Mouse (Mus musculus): ENCODE data around the gene Dnttip1. TPM values are rescaled to one million over a fixed set of nuclear protein-coding genes. Genes with fewer than 3 reads are reported as not detected.

Gene Dnttip1
- polyA plus RNA-seq, 1 experiment = 35.5 TPM

DNA sequence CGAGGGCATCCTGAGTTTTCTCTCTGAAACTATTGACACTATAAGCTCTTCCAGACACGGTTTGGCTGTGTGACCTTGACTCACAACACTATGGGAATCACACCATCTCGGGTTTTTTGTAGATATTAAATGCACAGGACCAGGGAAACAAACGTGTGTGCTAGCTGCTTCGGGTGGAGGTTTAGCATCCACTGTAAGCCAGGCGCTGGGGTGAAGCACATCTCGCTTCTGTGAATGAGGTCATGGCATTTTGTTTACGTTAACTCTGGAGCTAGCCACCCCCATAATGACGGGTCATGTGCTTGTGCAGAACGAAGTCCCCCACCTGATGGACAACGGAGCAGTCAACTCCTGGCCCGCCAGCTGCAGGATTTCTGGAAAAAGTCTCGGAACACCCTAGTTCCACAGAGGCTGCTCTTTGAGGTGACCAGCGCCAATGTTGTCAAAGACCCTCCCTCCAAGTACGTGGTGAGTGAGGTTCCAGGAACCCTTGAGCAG lies 40.7 kb downstream of the Dnttip1 start:
- Histone ChIP-seq H3K27ac (ENCODE audit: insufficient read depth, low read length) (peak overlapping the region; percentile 95), H3K4me1 (ENCODE audit: control insufficient read depth, insufficient read depth, low read length) (no peaks in the 10 kb centered on the region), H3K4me3 (ENCODE audit: insufficient read depth, low read length) (peak overlapping the region; percentile 74)
- TF ChIP-seq CTCF (IDR thresholded peaks at IDR 0.05; ENCODE audit: extremely low read depth, insufficient read depth, low read length) = no peak
- no peak for TF ChIP-seq POLR2A (IDR thresholded peaks at IDR 0.05; ENCODE audit: extremely low read depth, insufficient read depth, low read length)

DNA sequence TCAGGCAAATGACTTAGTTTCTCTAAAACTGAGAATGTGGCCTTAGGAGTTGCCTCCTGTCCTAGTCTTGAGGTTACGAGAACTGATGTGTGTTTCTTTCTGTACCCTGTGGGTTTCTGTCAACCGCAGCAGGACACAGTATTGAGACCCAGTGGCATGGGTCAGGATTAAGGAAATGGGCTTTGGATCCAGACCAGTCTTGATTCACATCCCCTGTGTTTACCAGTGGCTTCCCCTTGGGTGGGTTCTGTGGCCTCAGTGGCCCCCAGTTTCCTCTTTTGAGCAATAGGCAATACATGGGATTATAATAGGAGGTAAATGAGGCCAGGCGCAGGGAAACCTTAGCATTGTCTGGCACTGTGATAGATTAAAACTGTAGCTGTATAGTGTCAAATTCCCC lies 41.2 kb downstream of the Dnttip1 start:
- Histone ChIP-seq H3K4me3 (ENCODE audit: insufficient read depth, low read length) (peak overlapping the region; percentile 74; the same call in 1 of the 2 replicates), H3K4me1 (ENCODE audit: control insufficient read depth, insufficient read depth, low read length) (no peaks in the 10 kb centered on the region), H3K27ac (ENCODE audit: insufficient read depth, low read length) (0 out of 2 replicates have a peak overlapping the region, but pooled peaks have one; percentile 5)
- TF ChIP-seq POLR2A (IDR thresholded peaks at IDR 0.05; ENCODE audit: extremely low read depth, insufficient read depth, low read length) (no peak), CTCF (IDR thresholded peaks at IDR 0.05; ENCODE audit: extremely low read depth, insufficient read depth, low read length) (no peak)

DNA sequence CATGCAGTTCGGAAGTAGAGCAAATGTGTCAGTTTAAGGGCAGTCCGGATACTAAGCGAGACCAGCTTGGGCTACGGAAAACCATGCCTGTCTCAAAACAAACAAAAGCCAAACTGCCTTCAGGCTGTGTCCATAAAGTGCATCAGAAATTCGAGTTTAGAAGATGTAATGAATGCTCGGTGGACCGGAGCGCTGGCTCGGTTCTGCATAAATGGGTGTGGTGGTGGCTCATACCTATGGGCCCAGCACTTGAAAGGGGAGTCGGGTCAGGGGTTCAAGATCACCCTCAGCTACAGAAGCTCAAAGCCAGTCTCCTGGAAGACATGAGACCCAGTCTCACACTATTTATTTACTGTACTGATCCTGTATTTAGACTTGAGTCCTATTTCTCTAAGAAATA lies 42.0 kb downstream of the Dnttip1 start:
- TF ChIP-seq CTCF (IDR thresholded peaks at IDR 0.05; ENCODE audit: extremely low read depth, insufficient read depth, low read length) = no peak
- no peak for TF ChIP-seq POLR2A (IDR thresholded peaks at IDR 0.05; ENCODE audit: extremely low read depth, insufficient read depth, low read length)
- Histone ChIP-seq H3K27ac (ENCODE audit: insufficient read depth, low read length) (no peak overlapping the region), H3K4me1 (ENCODE audit: control insufficient read depth, insufficient read depth, low read length) (no peaks in the 10 kb centered on the region), H3K4me3 (ENCODE audit: insufficient read depth, low read length) (peak overlapping the region; percentile 3; the same call in 1 of the 2 replicates)

DNA sequence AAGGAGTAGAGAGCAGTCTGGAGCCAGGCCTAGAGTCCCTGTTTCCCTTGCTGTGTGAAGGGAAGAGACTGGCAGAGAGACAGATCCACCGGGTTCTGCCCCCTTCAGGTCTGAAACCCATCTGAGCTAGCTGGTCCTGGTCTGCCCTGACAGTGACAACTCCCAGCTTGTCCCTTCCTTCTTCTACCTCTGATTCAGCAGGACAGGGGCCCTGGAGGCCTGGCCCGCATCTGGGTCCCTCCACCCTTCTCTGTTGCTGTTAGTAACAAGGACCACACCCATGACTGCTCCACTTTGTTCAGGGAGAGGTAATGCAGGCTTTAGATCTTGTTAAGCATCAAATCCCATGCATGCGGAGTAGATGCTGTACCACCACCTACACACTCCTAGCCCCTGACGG lies 42.6 kb downstream of the Dnttip1 start:
- Histone ChIP-seq H3K4me3 (ENCODE audit: insufficient read depth, low read length) (no peak overlapping the region; the same call in 1 of the 2 replicates), H3K4me1 (ENCODE audit: control insufficient read depth, insufficient read depth, low read length) (no peaks in the 10 kb centered on the region), H3K27ac (ENCODE audit: insufficient read depth, low read length) (no peak overlapping the region)
- TF ChIP-seq POLR2A (IDR thresholded peaks at IDR 0.05; ENCODE audit: extremely low read depth, insufficient read depth, low read length) (no peak), CTCF (IDR thresholded peaks at IDR 0.05; ENCODE audit: extremely low read depth, insufficient read depth, low read length) (no peak)

DNA sequence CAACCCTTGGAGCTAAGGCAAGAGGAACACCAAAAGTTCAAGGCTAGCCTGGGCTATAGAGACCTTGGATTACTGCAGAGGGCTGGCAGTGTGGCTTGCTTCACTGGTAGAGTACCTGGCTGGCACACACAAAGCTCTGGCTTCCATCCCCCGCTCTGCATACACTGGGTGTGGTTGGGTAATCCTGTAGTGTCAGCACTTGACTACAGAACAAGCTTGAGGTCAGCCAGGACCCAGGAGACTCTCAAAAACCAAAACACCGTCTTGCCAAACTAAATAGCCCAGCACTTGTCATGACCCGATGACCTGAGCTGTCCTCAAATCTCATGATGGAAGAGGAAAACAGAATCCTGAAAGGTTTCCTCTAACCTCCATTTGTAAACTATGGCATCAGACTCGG lies 44.7 kb downstream of the Dnttip1 start:
- Histone ChIP-seq H3K4me1 (ENCODE audit: control insufficient read depth, insufficient read depth, low read length) (no peaks in the 10 kb centered on the region), H3K27ac (ENCODE audit: insufficient read depth, low read length) (no peak overlapping the region), H3K4me3 (ENCODE audit: insufficient read depth, low read length) (no peak overlapping the region)
- TF ChIP-seq CTCF (IDR thresholded peaks at IDR 0.05; ENCODE audit: extremely low read depth, insufficient read depth, low read length) (no peak), POLR2A (IDR thresholded peaks at IDR 0.05; ENCODE audit: extremely low read depth, insufficient read depth, low read length) (no peak)

DNA sequence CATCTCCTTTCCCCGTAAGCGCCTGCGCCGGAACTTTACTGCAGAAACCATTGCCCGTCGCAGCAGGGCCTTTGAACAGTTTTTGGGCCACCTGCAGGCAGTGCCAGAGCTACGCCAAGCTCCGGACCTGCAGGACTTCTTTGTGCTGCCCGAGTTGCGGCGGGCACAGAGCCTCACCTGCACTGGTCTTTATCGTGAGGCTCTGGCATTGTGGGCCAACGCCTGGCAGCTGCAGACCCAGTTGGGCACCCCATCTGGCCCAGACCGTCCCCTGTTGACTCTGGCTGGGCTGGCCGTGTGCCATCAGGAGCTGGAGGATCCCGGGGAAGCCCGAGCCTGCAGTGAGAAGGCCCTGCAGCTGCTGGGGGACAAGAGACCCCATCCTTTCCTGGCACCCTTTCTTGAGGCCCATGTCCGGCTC lies 46.1 kb downstream of the Dnttip1 start:
- no peak overlapping the region for H3K27ac ChIP-seq (ENCODE audit: insufficient read depth, low read length)
- no peak overlapping the region for H3K4me3 ChIP-seq (ENCODE audit: insufficient read depth, low read length)
- no peak for TF ChIP-seq CTCF (IDR thresholded peaks at IDR 0.05; ENCODE audit: extremely low read depth, insufficient read depth, low read length)
- TF ChIP-seq POLR2A (IDR thresholded peaks at IDR 0.05; ENCODE audit: extremely low read depth, insufficient read depth, low read length) = no peak
- H3K4me1 ChIP-seq (ENCODE audit: control insufficient read depth, insufficient read depth, low read length) = no peaks in the 10 kb centered on the region

DNA sequence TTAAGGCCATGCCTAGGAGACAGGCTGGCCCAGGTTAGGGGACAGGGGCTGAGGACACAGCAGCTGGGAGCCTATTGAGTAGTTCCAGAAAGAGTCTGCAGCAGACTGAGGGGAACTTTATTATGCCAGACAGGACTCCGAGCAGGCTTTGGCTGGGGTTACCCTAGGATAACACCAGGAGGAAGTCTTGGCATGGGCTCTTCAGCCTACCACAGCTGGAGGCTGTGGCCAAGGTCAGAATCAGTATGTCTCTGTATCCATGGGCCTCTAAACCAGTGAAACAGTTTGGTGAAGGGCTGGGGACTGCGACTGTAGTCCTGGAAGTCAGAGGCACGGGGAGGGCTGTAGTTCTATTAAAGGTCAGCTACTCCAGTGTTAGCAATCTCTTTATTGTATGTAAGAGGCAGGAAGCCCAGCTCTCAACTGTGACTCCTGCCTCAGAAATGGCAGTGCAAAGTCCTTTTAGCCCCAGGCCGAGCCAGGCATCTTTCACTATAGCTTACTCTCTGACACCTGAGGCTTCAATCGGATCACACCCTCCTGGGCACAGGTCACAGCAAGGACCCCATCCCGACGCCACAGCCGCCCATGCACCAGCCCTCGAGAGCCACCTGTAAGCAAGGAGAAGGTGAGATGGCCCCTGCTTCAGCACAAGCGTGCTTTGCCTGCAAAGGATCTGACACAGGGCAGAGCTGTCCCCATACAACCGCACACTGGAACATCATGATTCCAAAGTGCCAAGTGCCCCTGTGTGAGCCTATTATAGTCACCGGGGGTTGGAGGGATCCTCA lies 46.8 kb downstream of the Dnttip1 start:
- H3K4me3 ChIP-seq (ENCODE audit: insufficient read depth, low read length) = no peak overlapping the region
- H3K4me1 ChIP-seq (ENCODE audit: control insufficient read depth, insufficient read depth, low read length) = no peaks in the 10 kb centered on the region
- H3K27ac ChIP-seq (ENCODE audit: insufficient read depth, low read length) = no peak overlapping the region
- TF ChIP-seq POLR2A (IDR thresholded peaks at IDR 0.05; ENCODE audit: extremely low read depth, insufficient read depth, low read length) = no peak
- TF ChIP-seq CTCF (IDR thresholded peaks at IDR 0.05; ENCODE audit: extremely low read depth, insufficient read depth, low read length) = no peak

DNA sequence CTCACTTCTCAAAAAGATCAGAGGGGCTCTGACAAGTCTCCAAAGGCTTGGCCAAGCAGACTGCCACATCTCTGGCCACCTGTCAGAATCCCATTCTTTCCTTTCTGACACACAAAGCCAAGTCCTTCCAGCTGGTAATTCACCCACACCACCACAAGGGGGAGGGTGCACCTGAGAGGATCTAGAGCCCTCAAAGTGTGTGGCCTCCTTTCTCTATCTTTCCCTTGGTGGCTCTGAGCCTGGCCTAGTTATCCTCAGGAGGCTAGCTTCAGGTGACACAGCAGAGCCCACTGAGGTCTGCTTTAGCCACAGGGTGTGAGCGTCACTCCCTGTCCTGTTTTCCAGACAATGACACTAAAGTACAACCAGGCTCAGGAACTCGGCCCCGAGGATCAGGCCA lies 47.5 kb downstream of the Dnttip1 start:
- TF ChIP-seq CTCF (IDR thresholded peaks at IDR 0.05; ENCODE audit: extremely low read depth, insufficient read depth, low read length) (peak; percentile 58), POLR2A (IDR thresholded peaks at IDR 0.05; ENCODE audit: extremely low read depth, insufficient read depth, low read length) (no peak)
- Histone ChIP-seq H3K4me3 (ENCODE audit: insufficient read depth, low read length) (no peak overlapping the region), H3K27ac (ENCODE audit: insufficient read depth, low read length) (no peak overlapping the region), H3K4me1 (ENCODE audit: control insufficient read depth, insufficient read depth, low read length) (no peaks in the 10 kb centered on the region)

DNA sequence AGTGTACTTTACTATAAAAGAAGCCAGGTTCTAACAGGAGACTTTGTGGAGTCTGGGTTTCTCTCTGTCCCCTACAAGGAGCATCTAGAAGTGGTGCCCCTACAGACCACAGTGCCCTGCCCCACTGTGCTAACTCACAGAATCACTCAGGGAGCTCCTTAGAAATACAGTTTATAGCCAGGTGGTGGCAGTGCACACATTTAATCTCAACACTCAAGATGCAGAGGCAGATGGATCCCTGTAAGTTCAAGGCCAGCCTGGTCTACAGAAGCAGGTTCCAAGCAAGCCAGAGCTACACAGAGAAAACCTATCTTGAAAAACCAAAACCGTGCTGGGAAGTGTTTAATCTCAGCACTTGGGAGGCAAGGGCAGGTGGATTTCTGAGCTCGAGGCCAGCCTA lies 48.0 kb downstream of the Dnttip1 start:
- H3K4me1 ChIP-seq (ENCODE audit: control insufficient read depth, insufficient read depth, low read length) = no peaks in the 10 kb centered on the region
- H3K4me3 ChIP-seq (ENCODE audit: insufficient read depth, low read length) = no peak overlapping the region
- no peak for TF ChIP-seq POLR2A (IDR thresholded peaks at IDR 0.05; ENCODE audit: extremely low read depth, insufficient read depth, low read length)
- TF ChIP-seq CTCF (IDR thresholded peaks at IDR 0.05; ENCODE audit: extremely low read depth, insufficient read depth, low read length) = 0 out of 2 replicates have a peak, but pooled peaks have one; percentile 8
- H3K27ac ChIP-seq (ENCODE audit: insufficient read depth, low read length) = no peak overlapping the region

DNA sequence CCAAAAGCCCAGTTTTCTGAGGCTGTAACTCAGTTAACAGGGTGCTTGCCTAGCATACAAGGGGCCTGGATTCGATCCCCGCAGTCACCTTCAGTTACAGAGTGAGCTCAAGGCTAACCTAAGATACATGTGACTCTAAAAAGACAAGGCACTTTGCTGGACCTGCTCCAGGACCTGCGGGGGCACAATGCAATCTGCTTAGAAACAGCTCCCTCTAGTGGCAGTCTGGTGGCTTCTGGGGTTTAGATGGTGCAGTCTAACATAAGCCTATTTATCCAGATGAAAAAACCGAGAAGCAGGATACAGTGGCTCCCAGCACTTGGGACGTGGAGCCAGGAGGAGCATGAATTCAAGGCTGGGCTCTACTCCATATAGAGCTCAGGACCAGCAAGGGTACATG lies 48.5 kb downstream of the Dnttip1 start:
- H3K4me3 ChIP-seq (ENCODE audit: insufficient read depth, low read length) = no peak overlapping the region
- no peaks in the 10 kb centered on the region for H3K4me1 ChIP-seq (ENCODE audit: control insufficient read depth, insufficient read depth, low read length)
- TF ChIP-seq CTCF (IDR thresholded peaks at IDR 0.05; ENCODE audit: extremely low read depth, insufficient read depth, low read length) = peak; percentile 88
- no peak for TF ChIP-seq POLR2A (IDR thresholded peaks at IDR 0.05; ENCODE audit: extremely low read depth, insufficient read depth, low read length)
- H3K27ac ChIP-seq (ENCODE audit: insufficient read depth, low read length) = no peak overlapping the region

All from cortical plate, adult 2 months (tissue).